Mouse (Mus musculus) heart, adult 2 months (tissue): ENCODE data around the gene Tmem160.

Experiments used
- CTCF ChIP-seq: fragments of 200-600 bp; IDR thresholded peaks from 2 replicates; pipeline ENCODE4 v1.8.1; 2022; ENCODE audit warnings: antibody characterized with exemption, mild to moderate bottlenecking, moderate library complexity
- EP300 ChIP-seq: fragments of 200-500 bp; IDR thresholded peaks from 2 replicates; pipeline ENCODE4 v1.6.1; 2011; ENCODE audit warnings: low read depth, low read length, control low read depth; ENCODE audit not compliant: insufficient read depth

DNA sequence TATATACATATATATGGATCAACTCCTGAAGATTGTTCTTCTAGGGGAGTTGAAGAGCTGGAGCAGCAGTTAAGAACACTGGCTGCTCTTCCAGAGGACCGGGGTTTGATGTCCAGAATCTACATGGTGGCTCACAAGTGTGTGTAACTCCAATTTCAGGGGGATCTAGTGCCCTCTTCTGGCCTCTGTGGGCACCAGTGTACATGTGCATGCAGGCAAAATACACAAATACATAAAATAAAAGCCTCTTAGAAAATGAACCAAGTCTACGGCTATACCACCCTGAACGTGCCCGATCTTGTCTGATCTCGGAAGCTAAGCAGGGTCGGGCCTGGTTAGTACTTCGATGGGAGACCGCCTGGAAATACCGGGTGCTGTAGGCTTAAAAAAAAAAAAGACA, 19.0 kb downstream of the Tmem160 start:
- TF ChIP-seq CTCF, result peak; percentile 59
- no peak for TF ChIP-seq EP300
